Mouse (Mus musculus): ENCODE data around the gene Lfng.
A peak's percentile ranks its signal among the peaks of the same experiment; 100 is the strongest.

The Lfng gene

GRCm38 (mm10) chr5:140639312-140639711 is 32.2 kb downstream of the Lfng start:
- DNase-seq (ENCODE audit: low read depth, low spot score) = no peak

- DNase-seq (ENCODE audit: low read depth, low spot score) = no peak
Observed at GRCm38 (mm10) chr5:140639871-140640270, 32.8 kb downstream of the Lfng start.

GRCm38 (mm10) chr5:140640812-140641211 is 33.7 kb downstream of the Lfng start:
- DNase-seq (ENCODE audit: low read depth, low spot score) = no peak

GRCm38 (mm10) chr5:140641254-140641928 is 34.3 kb downstream of the Lfng start:
- DNase-seq (ENCODE audit: low read depth, low spot score) = peak; percentile 67

GRCm38 (mm10) chr5:140642076-140642475 is 35.0 kb downstream of the Lfng start:
- DNase-seq (ENCODE audit: low read depth, low spot score) = no peak

GRCm38 (mm10) chr5:140644263-140644662 is 37.1 kb downstream of the Lfng start:
- DNase-seq (ENCODE audit: low read depth, low spot score) = no peak

- DNase-seq (ENCODE audit: low read depth, low spot score) = no peak
Observed at GRCm38 (mm10) chr5:140644702-140645201, 37.6 kb downstream of the Lfng start.

- DNase-seq (ENCODE audit: low read depth, low spot score) = no peak
Observed at GRCm38 (mm10) chr5:140645454-140645853, 38.3 kb downstream of the Lfng start.

- DNase-seq (ENCODE audit: low read depth, low spot score) = no peak
Observed at GRCm38 (mm10) chr5:140646171-140646570, 39.1 kb downstream of the Lfng start.

GRCm38 (mm10) chr5:140647031-140647760 is 40.1 kb downstream of the Lfng start:
- no peak for DNase-seq (ENCODE audit: low read depth, low spot score)

GRCm38 (mm10) chr5:140647821-140648518 is 40.9 kb downstream of the Lfng start:
- peak; percentile 40 for DNase-seq (ENCODE audit: low read depth, low spot score)

GRCm38 (mm10) chr5:140648519-140649100 is 41.5 kb downstream of the Lfng start, which contains the start of gene Ttyh3:
TSS of gene Ttyh3 (minus strand) at chr5:140649031.
- no peak for DNase-seq (ENCODE audit: low read depth, low spot score)

GRCm38 (mm10) chr5:140649101-140649667 is 42.1 kb downstream of the Lfng start:
- peak; percentile 98 for DNase-seq (ENCODE audit: low read depth, low spot score)

GRCm38 (mm10) chr5:140649881-140650414 is 42.8 kb downstream of the Lfng start:
- no peak for DNase-seq (ENCODE audit: low read depth, low spot score)

GRCm38 (mm10) chr5:140651231-140651630 is 44.1 kb downstream of the Lfng start:
- no peak for DNase-seq (ENCODE audit: low read depth, low spot score)

- DNase-seq (ENCODE audit: low read depth, low spot score) = no peak
Observed at GRCm38 (mm10) chr5:140652587-140652986, 45.5 kb downstream of the Lfng start.

GRCm38 (mm10) chr5:140654096-140654845 is 47.2 kb downstream of the Lfng start:
- DNase-seq (ENCODE audit: low read depth, low spot score) = no peak

GRCm38 (mm10) chr5:140659607-140660272 is 52.6 kb downstream of the Lfng start:
- no peak for DNase-seq (ENCODE audit: low read depth, low spot score)

- no peak for DNase-seq (ENCODE audit: low read depth, low spot score)
Observed at GRCm38 (mm10) chr5:140660398-140660797, 53.3 kb downstream of the Lfng start.

GRCm38 (mm10) chr5:140661427-140661826 is 54.3 kb downstream of the Lfng start:
- no peak for DNase-seq (ENCODE audit: low read depth, low spot score)

Measured in forelimb bud, embryonic 11.5 days (tissue).